Mouse (Mus musculus): ENCODE measurements around the gene Klhdc9.

The Klhdc9 gene

DNA sequence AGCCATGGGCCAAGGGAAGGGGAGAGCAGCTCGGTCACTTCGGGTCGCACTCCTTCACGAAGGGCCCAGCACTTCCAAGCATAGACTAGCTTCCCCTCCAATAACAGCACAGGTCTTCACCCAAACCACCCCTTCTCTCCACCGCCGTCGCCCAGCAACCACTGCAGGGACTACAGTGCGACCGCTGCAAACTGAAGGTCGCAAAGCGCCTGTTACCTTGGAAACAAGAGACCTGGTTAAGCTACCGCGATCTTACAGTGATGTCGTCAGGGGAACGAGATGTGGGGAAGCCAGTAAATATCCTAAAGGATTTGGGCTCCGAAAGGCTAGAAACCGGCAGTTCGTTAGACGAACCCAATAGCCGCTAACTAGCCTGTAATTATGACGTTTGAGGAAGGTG is at the start of gene Klhdc9:
TSS of gene Klhdc9 (minus strand) at position 143 of the 400 bp plus-strand sequence.
- DNase-seq (ENCODE audit: inconsistent ontology term): peak; percentile 92

DNA sequence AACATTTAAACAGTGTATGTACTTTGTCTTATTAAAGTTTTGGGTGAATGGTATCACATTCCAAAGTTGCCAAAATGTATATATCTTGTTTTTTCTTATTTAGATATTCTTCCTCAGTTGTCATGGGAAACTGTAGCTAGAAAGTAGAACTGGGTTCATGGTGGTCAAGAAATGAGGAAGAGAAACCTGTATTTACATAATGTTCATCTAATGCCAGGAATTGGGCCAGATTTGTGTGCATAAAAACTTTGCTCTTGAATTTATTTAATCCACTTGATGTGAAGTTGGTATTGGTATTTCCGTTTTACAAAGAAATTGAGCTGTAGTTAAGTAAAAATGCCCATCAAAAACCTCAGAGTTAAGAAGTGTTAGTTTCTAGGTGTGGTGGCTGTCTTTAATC is 49.6 kb upstream of the Klhdc9 start:
- DNase-seq (ENCODE audit: inconsistent ontology term): no peak

DNA sequence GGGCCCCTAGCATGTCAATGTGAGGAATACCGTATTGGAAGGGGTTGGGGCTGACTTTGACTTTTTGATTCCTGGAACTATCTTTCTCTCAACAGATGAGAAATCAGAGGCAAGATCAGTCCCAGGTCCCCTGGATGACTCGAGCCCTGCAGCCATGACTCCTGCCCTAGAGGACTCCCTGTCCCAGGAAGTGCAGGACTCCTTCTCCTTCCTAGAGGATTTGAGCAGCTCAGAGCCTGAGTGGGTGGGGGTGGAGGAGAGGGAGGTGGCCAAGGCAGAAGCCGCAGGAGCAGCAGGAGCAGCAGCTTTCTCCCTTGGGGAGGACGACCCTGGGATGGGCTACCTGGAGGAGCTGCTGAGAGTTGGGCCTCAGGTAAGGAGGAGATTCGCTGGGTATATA is 46.7 kb upstream of the Klhdc9 start:
- DNase-seq (ENCODE audit: inconsistent ontology term): no peak

DNA sequence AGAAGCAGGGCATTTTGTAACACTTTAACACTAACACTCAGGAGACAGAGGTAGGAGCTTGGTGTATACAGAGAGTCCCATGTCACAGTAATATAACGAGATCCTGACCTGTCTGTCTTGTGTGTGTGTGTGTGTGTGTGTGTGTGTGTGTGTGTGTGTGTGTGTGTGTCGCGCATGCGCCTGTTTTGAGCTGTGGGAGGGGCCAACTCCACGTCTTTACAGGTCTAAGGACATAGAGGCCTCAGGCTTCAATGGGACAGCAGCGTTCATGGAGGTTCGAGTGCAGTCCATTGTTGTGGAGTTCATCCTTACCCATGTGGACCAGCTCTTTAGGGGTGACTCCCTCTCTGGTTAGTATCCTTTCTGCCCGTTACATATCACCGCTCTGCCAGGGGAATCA is 42.4 kb upstream of the Klhdc9 start:
- DNase-seq (ENCODE audit: inconsistent ontology term): no peak

DNA sequence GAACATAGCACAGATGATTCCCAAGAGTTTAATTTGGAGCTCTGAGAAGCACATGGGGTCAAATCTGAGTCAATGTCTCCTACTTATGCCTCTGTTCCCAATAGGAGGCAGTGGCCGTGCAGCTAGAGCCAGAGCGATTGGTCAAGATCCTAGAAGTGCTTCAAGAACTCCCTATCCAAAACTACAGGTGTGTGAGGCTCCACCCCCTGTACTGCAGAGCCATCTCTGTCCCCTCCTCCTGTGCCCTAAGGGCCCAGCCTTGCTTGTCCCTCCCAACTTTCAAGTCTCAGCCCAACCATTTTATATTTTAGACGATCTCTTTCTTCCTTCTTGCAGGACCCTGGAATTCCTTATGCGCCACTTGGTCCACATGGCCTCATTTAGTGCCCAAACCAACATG is 41.2 kb upstream of the Klhdc9 start:
- DNase-seq (ENCODE audit: inconsistent ontology term): no peak

DNA sequence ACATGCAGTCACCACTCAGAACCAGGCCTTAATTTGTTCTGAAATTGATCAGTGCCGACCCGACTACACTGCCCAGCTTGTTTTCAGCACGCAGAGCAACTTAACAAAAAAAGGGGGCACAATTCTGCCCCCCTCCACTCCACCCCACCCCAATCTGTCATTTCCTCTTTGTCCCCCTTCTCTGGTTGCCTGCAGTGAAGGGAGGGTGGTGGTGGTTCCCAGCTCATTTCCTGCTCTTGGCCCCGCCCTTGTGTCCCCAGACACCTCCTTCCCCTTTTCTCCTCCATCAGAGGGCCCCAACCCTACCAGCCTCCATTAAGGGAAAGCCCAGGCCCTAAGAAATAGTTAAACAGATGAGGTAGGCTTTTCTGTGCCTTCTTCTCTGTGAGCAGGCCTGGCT is 29.5 kb upstream of the Klhdc9 start:
- DNase-seq (ENCODE audit: inconsistent ontology term): no peak

DNA sequence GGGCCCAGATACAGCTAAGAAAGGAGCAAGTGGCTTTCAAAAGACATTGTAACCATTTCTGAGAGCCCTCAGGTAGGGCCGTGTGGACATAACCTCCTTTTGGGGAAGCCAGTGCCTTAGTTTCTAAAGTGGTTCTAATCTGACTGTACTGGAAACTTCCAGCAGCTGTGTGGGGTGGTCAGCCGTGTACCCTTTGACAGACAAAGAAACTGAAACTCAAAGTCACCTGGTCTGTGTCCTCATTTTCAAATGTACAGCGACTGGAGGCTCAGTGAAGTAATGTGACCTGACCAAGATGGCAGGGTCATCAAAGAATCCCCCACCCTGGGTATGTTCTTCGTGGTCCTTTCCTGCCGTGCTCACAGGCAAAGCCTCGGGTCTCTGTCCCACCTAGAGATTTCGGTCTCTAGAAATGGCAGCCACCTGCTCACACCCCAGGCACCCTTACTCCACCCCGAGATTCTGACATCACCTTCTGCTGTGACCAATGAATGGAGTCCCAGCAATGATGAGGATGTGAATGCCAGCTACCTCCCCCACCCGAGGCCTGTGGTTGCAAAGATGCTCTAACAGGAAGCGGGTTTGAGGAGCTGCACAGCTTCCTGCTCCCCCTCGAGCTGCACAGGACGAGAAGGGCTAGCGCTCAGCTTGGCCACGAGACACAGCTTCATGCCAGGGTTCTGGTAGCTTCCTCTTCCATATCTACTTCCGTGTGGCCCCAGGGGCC is 27.9 kb upstream of the Klhdc9 start, which contains the start of gene Arhgap30:
TSS of gene Arhgap30 (plus strand) at position 579 of the 727 bp plus-strand sequence.
- no peak for DNase-seq (ENCODE audit: inconsistent ontology term)

DNA sequence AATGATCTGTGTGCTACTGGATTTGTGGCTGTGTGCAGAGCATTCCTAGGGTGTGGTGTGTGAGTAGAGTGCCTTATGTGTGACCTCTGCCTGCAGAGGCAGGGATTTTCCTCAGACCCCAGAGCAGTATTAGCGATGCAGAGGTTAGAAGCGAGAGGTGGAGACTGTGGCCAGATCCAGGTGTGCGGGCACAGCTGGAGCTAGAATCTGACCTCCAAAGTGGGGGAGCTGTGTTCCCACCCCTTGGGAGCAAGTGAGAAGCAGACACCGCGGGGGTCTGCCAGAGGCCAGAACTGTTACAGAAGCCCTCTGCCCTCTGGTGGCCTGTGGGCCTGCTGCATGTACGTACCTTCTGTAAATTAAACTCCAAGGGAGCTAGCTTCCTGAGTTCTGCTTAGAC is 26.5 kb upstream of the Klhdc9 start:
- no peak for DNase-seq (ENCODE audit: inconsistent ontology term)

DNA sequence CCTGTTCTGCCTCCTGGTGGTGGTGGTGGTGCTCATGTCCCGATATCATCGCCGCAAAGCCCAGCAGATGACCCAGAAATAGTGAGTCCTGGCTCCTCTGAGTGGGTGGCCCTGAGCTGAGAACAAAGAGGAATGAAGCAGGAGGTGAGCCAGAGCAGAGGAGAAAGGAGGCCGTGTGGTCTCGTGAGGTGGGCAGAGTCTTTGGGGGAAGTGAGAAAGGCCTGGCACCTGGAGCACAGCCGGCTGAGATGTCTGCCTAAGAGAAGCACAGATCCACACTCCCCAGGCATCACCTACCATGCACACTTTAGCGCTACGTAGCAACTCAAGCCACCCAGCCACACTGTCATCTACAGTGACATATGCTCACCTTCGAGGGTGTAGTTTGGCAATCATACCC is 24.6 kb upstream of the Klhdc9 start:
- no peak for DNase-seq (ENCODE audit: inconsistent ontology term)

DNA sequence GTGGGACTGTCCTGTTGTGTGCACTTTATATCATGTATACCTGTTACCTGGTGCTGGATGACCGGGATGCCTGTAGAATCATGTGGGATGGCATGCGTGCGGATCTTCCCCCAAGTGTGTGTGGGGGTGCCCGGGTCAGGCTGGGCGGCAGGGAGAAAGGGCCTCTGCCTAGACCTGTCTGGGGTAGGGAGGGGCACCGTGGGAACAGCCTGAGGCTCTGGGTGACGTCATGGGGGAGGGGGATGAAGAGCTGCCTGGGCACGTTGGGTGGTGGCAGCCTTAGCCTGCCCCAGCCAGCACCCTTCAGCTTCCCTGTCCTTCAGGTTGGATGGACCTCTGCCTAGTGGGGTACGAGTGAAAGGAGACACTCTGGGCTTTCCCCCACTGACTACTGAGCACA is 23.8 kb upstream of the Klhdc9 start:
- DNase-seq (ENCODE audit: inconsistent ontology term): no peak

DNA sequence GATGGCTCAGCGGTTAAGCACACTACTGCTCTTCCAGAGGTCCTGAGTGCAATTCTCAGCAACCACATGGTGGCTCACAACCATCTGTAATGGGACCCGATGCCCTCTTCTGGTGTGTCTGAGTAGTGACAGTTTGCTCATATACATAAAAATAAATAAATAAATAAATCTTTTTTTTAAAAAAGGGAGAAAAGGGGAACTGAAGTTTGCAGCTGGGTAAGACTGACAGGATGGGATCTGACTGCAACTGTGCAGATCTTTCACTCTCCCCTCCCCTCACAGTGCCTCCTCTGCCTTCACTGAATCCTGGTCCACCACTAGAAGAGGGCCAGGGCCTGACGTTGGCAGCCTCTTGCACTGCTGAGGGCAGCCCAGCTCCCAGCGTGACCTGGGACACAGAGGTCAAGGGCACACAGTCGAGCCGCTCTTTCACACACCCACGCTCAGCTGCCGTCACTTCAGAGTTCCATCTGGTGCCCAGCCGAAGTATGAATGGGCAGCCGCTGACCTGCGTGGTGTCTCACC is 21.6 kb upstream of the Klhdc9 start:
- no peak for DNase-seq (ENCODE audit: inconsistent ontology term)

DNA sequence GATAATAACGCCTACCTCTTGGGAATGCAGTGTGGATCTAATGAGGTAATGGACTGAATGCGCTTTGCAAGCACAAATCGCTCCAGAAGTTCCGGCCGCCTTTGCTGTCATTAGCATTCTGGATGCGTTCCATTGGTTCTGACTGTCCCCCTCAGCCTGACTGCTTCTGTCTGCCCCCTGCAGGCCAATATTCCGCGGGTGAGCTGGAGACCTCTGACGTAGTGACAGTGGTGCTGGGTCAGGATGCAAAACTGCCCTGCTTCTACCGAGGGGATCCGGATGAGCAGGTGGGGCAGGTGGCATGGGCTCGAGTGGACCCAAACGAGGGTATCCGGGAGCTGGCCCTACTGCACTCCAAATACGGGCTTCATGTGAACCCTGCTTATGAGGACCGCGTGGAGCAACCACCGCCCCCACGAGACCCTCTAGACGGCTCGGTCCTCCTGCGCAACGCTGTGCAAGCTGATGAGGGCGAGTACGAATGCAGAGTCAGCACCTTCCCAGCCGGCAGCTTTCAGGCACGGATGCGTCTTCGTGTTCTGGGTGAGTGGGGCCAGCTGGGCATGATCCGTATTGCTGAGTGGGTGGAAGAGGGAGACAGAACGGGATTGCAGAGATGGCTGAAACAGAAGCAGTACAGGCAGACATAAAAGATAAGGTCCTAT is 19.5 kb upstream of the Klhdc9 start:
- peak; percentile 86 for DNase-seq (ENCODE audit: inconsistent ontology term)

DNA sequence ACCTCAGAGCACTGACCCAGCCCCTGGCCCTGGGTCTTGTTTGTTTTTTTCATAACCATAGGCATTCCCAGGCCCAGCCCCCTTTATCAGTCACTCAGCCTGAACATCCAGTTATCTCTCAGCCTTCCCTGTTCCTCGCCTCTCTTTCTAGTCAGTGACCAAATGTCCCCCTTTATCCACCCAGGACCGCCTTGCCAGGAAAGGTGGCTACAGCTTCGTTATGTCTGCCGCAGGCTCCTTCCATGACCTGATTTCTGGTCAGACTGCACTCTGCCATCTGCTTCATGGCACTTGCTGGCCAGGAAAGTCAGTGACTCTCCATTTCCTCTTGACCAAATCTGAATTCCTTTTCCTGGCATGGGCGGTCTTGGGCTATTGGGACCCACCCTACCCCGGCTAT is 17.7 kb upstream of the Klhdc9 start:
- no peak for DNase-seq (ENCODE audit: inconsistent ontology term)

DNA sequence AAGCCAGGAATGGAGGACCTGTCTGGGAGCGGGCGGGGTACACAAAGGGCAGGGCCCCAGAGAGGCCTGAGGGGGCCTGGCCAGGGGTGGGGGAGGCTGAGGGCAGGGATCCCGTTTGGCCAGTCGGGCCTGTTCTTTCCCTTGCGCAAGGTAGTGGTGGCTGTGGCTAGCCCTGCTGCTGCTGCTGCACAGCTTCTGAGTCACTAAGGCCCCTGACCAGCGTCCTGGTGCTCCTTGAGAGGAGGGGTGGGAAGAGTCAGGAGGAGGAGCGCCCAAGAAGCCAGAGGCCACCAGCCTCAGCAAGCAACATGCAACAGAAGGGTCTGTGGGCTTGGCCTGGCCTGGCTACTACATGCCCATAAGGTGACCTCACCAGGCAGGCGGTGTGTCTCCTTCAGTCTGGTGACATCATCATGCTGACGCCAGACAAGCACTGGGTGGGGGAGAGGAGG is 15.1 kb upstream of the Klhdc9 start:
- no peak for DNase-seq (ENCODE audit: inconsistent ontology term)

DNA sequence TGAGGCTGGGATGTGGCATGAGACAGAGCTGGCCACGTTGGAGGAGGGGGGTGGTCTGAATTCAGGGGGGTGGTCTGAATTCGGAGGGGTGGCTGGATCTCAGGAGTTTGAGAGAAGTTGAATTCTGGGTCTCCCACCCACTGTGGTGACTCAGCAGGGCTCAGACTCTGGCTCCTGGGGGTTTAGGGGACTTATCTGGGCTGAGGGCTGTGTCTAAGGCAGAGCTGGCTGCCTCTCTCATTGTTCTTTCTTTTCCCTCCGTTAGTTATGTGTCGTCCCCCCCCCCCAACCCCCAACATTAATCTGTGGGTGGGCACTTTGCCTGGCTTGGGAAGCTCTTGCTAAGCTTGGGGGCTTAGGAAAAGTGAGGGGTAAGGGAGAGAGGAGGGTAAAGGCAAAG is 13.3 kb upstream of the Klhdc9 start:
- no peak for DNase-seq (ENCODE audit: inconsistent ontology term)

DNA sequence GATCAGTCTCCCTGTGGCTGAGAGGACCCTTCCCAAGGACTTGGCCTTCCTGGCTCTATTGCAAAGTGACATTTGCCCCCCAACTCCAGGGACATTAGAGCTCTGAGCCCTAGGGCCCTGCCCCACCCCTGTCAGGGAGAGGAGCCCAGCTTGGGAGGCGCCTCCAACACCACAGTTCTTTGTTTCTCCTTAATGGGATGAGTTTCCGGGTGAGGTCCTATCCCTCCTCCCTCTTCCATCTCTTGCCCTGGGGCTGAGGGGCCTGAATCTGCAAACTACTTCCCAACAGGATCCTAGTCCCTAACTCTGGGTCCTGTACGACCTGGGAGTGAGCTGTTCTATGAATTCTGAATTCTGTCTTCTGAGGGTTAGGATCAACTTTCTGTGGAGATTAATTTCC is 12.3 kb upstream of the Klhdc9 start:
- no peak for DNase-seq (ENCODE audit: inconsistent ontology term)

DNA sequence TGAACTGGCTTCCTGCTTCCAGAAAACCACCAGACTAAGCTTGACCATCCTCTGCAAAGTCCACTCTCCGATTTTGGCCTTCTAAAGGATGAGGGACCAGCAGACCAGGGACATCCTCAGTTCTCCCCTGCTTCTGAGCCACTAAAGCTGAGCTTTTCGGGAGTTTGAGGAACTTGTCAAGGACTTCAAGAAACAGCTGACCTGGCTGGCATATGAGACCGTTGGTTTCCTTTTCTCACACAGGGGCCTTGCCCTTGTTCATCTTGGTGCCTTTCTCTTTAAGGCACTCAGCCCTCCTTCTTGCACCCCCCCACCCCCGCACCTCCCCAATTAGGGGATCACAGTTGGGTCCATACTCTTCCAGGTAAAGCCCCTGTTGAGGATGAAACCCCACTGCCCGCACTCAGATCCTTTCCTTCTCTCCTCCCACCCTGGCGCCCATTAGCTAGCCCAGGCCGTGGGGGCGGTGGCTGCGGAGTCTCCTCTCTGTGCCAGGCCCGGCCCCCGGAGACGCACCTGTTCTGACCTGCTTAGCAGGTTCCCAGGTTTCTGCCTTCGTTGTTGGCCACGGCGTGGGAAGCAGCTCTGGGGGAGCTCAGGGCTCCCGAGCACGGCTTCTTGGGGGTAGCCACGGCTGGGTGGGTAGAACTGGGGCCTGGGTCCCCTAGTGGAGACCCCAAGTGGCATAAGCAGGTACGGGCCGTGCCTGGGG is 9.4 kb upstream of the Klhdc9 start, which contains the start of gene Nectin4:
TSS of gene Nectin4 (plus strand) at position 255 of the 712 bp plus-strand sequence.
- DNase-seq (ENCODE audit: inconsistent ontology term): no peak

DNA sequence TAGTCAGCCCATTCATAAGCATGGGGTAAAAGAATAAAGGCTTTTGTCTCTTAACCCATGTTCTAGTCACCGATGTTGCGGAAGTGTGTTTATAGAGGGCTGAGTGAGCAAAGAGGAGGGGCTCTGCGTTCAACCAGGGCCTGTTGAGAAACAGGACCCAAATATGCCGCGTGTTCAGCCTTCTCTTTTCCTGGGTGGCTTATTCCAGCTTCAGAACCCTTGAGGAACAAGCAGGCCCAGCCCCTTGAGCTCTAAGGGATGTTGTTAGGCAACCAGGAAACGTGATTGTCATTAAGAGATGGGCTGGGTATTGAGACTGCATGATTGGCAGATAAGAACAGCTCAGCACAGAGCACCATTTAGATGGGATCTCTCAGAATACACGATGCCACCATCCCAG is 5.3 kb upstream of the Klhdc9 start:
- no peak for DNase-seq (ENCODE audit: inconsistent ontology term)

DNA sequence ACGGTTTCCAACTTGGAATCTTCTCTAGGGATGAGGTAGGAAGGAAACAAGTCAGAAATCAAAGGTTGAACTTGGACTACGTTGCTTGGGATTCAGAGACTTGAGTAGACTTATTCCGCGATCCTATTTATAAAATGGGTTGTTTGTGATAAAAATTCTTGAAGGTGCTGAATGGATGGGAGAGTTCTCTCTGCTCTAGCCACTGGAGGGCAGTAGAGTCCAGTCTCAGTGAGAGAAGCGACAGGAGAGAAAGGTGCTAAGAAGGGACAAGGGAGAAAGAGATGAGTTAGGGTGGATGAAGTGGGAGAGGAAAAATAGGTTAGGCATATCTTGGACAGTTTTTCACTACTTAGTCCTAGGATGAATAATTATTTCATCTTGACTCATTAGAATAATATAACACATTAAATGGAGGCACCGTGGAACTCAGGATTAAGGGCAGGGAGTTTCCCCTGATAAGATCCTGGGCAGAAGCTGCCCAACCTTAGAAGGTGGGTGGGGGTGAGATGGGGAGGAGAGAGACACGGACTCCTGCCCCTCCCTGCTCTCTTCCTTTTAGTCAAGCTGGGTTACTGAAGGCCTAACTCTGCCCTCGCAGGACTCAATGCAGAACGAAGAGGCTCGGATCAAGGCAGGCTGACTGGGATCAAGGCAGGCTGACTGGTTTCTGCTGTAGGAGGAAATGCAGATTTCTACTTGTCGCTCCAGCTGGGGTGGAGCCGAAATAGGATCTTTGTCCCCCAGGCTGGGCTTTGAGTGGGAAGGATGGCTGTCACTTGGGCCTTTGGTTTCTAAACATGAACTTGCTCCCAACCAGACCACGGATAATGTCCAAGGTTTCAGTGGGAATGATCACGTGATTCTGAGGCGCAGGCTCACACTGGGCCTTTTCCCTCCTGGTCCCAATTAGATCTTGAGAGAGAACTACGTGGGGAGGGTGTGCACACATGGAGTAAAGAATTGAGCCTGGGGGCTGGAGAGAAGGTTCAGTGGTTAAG is 807 bp upstream of the Klhdc9 start:
- DNase-seq (ENCODE audit: inconsistent ontology term): peak; percentile 85

DNA sequence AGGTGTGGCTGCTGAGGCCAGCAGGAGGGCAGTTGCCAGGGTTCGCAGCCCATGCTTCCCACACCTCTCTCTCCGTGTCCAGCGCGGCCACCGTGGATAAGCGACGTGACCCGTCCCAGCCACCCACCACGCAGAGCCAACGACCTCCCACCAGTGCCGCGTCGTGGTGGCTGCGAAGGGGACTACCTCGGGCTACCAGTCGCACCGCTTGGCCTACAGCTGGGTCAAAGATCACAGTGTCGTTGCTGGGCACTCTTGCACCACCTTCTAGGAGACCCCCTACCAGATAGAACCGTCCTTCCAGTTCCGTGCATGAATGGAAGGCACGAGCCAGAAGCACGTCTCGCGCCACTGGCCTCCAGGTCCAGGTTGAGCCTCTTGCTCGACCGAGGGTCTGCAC is 345 bp downstream of the Klhdc9 start:
- DNase-seq (ENCODE audit: inconsistent ontology term): no peak

DNA sequence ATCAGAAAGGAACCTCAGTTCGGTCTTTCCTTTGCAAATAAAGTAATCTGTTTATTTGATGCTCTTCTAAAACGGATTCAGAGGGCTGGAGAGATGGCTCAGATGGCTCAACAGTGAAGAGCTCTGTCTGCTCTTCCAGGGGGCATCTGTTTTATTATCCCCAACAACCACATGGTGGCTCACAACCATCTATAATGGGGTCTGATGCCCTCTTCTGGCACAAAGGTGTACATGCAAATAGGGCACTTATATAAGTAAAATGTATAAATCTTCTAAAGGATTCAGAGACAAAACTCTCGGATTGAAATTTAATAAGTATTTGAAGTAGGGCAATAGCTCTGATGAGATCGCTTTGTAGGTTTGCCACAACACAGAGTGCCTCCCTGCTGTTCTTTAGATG is 2.2 kb downstream of the Klhdc9 start:
- DNase-seq (ENCODE audit: inconsistent ontology term): no peak
